Mouse (Mus musculus) layer of hippocampus, adult 8-10 months (tissue): ENCODE measurements at regions not wholly inside any gene's neighbourhood (a gene's known extent, or its start where the extent isn't known, plus 50 kb on each side); places are given as distances from the start of the nearest gene placed in this dataset.
A peak's percentile ranks its signal among the peaks of the same experiment; 100 is the strongest.

Source experiments
- DNase-seq, 2 experiments: peaks; one replicate each; pipeline ENCODE4 v3.0.0; 2022; ENCODE audit warnings: low spot score in 2 of 2

GRCm38 (mm10) chr2:166240056-166240455, 84.6 kb upstream of the Sulf2 start:
- no peak for DNase-seq

- DNase-seq = no peak
These were observed 82.2 kb upstream of the Sulf2 start for GRCm38 (mm10) chr2:166237554-166238269.

GRCm38 (mm10) chr2:166236102-166236501, 80.6 kb upstream of the Sulf2 start:
- DNase-seq = peak in 1 of 2 experiments; percentile 54

- DNase-seq = no peak
These were observed 79.2 kb upstream of the Sulf2 start for GRCm38 (mm10) chr2:166234579-166235212.

DNA sequence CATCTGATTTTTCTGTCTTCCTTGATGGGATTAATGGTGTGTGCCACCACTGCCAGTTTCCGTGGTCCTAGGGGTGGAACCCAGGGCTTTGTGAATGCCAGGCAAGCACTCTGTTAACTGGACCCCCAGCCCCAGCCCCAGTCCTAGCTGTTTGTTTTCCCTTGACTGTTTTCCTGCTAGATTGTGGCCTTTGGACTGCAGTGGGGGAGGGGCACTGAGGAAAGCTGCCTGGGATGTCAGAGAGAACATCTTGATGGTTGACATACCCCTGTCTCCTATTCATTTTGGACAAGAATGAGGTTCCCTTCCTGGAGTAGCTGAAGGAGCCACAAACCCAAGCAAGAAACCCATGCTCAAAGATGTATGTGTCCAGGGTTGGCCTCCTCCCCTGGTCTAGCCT, 77.8 kb upstream of the Sulf2 start:
- DNase-seq = no peak

DNA sequence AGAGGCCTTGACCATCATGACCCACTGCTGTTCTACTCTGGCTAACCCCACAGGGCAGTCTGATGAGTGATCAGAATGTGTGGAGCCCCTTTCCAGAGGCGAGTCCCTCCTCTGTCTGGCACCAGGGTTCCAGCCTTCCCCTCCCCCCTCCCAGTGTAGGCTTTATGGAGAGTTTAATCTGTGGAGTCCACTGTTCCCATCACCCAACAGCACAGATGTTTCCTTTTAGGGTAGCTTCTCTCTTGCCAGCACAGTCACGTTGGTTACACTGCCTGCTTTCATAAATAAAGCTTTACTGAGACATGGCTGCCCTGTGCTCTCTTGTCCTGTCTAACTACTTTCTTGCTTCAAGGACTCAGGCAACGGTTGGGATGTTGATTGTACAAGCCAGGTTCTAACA, 76.9 kb upstream of the Sulf2 start:
- no peak for DNase-seq

DNA sequence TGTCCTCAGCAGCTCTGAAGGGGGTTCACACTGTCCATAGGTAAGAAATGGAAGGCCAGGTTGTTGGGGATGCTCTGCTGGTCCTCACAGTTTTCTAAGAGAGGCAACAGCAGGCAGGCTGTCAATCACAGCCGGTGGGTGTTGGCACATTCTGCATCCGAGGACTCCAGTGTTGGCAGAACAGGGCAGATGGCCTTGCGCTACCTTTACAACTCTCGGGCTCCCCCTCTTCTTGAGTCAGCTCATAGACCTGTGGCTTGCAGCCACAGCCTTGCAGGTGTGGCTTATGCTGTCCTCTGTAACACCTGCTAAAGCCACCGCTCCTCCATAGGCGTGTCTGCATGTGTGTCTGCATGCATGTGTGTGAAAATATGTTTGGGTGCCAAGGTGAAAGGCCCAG, 75.2 kb upstream of the Sulf2 start:
- no peak for DNase-seq

DNA sequence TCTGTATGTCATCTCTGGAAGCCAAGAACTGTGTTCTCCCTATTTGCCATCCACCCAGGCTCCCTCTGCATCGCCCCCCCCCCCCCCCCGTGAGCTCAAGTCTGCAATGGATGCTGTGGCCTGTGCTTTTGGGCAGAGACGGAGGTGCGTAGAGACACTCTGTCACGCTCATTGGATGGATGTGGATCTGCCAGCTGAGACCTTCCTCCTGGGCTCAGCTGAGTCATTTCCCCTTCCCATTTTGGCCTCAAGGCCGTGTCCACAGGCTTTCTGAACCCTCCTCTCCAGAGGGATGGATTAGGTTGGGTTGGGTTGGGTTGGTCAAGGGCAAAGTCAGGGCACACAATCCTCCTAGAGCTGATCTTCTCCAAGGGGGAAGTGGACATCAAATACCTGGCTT, 72.9 kb upstream of the Sulf2 start:
- no peak for DNase-seq

GRCm38 (mm10) chr2:166227496-166227895, 72.0 kb upstream of the Sulf2 start:
- no peak for DNase-seq

GRCm38 (mm10) chr2:166226929-166227328, 71.5 kb upstream of the Sulf2 start:
- DNase-seq = no peak

- DNase-seq = no peak
These were observed 70.9 kb upstream of the Sulf2 start for GRCm38 (mm10) chr2:166226331-166226730.

DNA sequence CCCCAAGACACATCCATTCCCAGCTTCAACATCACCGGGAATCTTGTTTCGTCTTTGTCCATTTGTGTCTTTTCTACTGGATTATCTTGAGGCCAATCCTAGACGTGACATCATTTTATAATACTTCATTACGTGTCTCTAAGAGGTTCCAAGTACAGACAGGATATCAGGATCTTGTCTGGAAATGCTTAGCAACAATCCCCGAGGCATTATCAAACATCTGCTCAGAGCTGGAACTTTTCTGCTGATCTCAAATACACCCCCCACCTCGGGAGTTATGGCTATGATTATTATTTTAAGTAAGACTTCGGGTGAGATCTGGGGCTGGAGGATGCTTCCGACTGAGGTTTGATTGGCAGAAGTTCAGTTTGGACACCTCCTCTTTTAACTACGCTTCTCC, 69.9 kb upstream of the Sulf2 start:
- DNase-seq = no peak

GRCm38 (mm10) chr2:166218783-166219182, 63.3 kb upstream of the Sulf2 start:
- no peak for DNase-seq

GRCm38 (mm10) chr2:166216512-166216865, 61.0 kb upstream of the Sulf2 start:
- DNase-seq = no peak

- DNase-seq = peak in 1 of 2 experiments; percentile 40
These were observed 60.4 kb upstream of the Sulf2 start for GRCm38 (mm10) chr2:166215610-166216511.

GRCm38 (mm10) chr2:166215191-166215590, 59.7 kb upstream of the Sulf2 start:
- no peak for DNase-seq

GRCm38 (mm10) chr2:166207145-166207508, 51.7 kb upstream of the Sulf2 start:
- no peak for DNase-seq

- DNase-seq = no peak
These were observed 51.1 kb upstream of the Sulf2 start for GRCm38 (mm10) chr2:166206396-166207144.
